Mouse (Mus musculus) erythroblast, embryonic 14.5 days (primary cell): ENCODE results near the gene Dhx57.

Experiments used
- GATA1 ChIP-seq: IDR thresholded peaks from 2 replicates; pipeline ENCODE4 v1.6.1; 2012; ENCODE audit warnings: low read length, inconsistent platforms, mixed read lengths
- TAL1 ChIP-seq: IDR thresholded peaks from 3 replicates; pipeline ENCODE4 v1.6.1; 2012; ENCODE audit warnings: low read length, inconsistent platforms, mixed read lengths

DNA sequence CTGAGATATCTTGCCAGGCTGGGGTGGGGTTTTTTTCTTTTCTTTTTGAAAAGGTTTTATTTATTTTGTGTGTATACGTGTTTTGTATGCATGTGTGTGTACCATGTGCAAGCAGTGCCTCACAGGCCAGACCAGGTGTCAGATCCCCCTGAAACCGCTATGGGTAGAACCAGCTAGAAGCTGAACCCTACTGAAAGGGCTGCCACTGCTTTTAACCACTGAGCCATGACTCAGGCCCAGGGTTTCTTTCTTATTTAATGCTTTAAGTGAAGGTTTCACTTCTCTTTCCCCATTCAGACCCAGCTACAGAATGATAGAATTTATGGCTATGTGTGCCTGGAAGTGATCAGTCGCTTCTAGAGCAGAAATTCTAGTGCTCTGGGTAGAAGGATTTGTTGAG lies 53.5 kb downstream of the Dhx57 start:
- TF ChIP-seq TAL1 (no peak), GATA1 (no peak)
